Mouse (Mus musculus) erythroblast, embryonic 14.5 days (primary cell): Measurements from ENCODE around the gene Ndufa6.

Experiments used
- GATA1 ChIP-seq: IDR thresholded peaks from 2 replicates; pipeline ENCODE4 v1.6.1; 2012; ENCODE audit warnings: low read length, inconsistent platforms, mixed read lengths
- TAL1 ChIP-seq: IDR thresholded peaks from 3 replicates; pipeline ENCODE4 v1.6.1; 2012; ENCODE audit warnings: low read length, inconsistent platforms, mixed read lengths

DNA sequence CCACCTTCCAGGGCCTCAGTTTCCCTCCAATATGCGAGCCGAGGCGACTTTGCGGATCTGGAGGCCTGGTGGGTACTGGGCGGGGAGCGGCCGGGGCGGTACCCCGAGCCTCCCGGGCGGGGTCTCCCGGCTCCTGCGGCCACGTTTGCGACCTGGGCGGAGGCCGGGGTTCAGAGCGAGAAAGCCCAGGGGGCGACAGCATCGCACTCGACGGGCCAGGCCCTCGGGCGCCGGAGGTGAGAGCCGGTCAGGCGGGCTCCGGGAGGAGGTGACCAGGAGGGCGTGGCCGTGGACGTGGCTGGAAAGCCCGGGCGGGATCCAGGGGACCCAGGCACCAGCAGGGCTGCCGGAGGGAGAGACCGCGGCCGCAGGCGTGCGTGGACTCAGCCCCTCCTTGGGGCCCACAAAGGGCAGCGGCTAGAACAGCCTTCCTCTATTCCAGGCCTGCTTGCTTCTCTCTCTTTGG is 13.1 kb downstream of the Ndufa6 start:
- TF ChIP-seq GATA1 (no peak), TAL1 (no peak)
